Mouse (Mus musculus) myocyte (in vitro differentiated cells): Measurements from ENCODE around the gene Robo2. TPM values are rescaled to one million over a fixed set of nuclear protein-coding genes. Genes with fewer than 3 reads are reported as not detected.

Experiments used
- H3K27me3 ChIP-seq: one replicate; pipeline ENCODE4 v1.6.1; 2011; ENCODE audit not compliant: control insufficient read depth, insufficient read depth, insufficient read length
- H3K36me3 ChIP-seq: one replicate; pipeline ENCODE4 v1.6.1; 2011; ENCODE audit not compliant: control insufficient read depth, insufficient read depth
- H3K4me2 ChIP-seq: one replicate; pipeline ENCODE4 v1.6.1; 2011; ENCODE audit warnings: low read depth, control low read depth
- H3K4me3 ChIP-seq: one replicate; pipeline ENCODE4 v1.5.1; 2011; ENCODE audit warnings: mild to moderate bottlenecking, control low read depth, moderate library complexity
- H3K79me2 ChIP-seq: one replicate; pipeline ENCODE4 v1.6.1; 2011; ENCODE audit not compliant: control insufficient read depth, insufficient read depth
- H3ac ChIP-seq: one replicate; pipeline ENCODE4 v1.6.1; 2011; ENCODE audit not compliant: control insufficient read depth, insufficient read length
- CEBPB ChIP-seq: IDR thresholded peaks from 2 replicates; pipeline ENCODE4 v1.6.1; 2011; ENCODE audit warnings: mild to moderate bottlenecking, moderate library complexity; ENCODE audit not compliant: poor library complexity, insufficient read depth, severe bottlenecking
- E2F4 ChIP-seq: IDR thresholded peaks from one replicate; pipeline ENCODE4 v1.6.1; 2011; ENCODE audit warnings: mild to moderate bottlenecking, control low read depth, moderate library complexity; ENCODE audit not compliant: insufficient read depth
- MAX ChIP-seq: IDR thresholded peaks from one replicate; pipeline ENCODE4 v1.6.1; 2011; ENCODE audit warnings: low read depth, mild to moderate bottlenecking, control low read depth
- MYOD1 ChIP-seq, 3 experiments: IDR thresholded peaks; one replicate each; pipeline ENCODE4 v1.6.1; 2011; ENCODE audit warnings: control low read depth in 2 of 3, low read depth in 2 of 3, mild to moderate bottlenecking in 2 of 3, moderate library complexity in 1 of 3; ENCODE audit not compliant: insufficient read length in 2 of 3, control insufficient read depth in 1 of 3
- MYOG ChIP-seq, 3 experiments: IDR thresholded peaks; one replicate each; pipeline ENCODE4 v1.6.1; 2011; ENCODE audit warnings: control low read depth in 2 of 3, low read depth in 2 of 3, mild to moderate bottlenecking in 2 of 3; ENCODE audit not compliant: insufficient read length in 2 of 3, control insufficient read depth in 1 of 3, insufficient read depth in 1 of 3
- POLR2A ChIP-seq: IDR thresholded peaks from one replicate; pipeline ENCODE4 v1.6.1; 2011; ENCODE audit warnings: low read depth, mild to moderate bottlenecking, control low read depth, moderate library complexity; ENCODE audit not compliant: insufficient read length
- POLR2AphosphoS2 ChIP-seq: IDR thresholded peaks from one replicate; pipeline ENCODE4 v1.6.1; 2011; ENCODE audit warnings: low read depth, control low read depth; ENCODE audit not compliant: insufficient read length
- REST ChIP-seq: IDR thresholded peaks from one replicate; pipeline ENCODE4 v1.6.1; 2011; ENCODE audit warnings: mild to moderate bottlenecking, control low read depth, moderate library complexity; ENCODE audit not compliant: insufficient read depth, insufficient read length
- SRF ChIP-seq: IDR thresholded peaks from one replicate; pipeline ENCODE4 v1.6.1; 2011; ENCODE audit warnings: low read depth; ENCODE audit not compliant: control insufficient read depth, insufficient read length
- TCF12 ChIP-seq: IDR thresholded peaks from one replicate; pipeline ENCODE4 v1.6.1; 2011; ENCODE audit warnings: mild to moderate bottlenecking, control low read depth; ENCODE audit not compliant: poor library complexity, insufficient read depth, severe bottlenecking
- TCF3 ChIP-seq: IDR thresholded peaks from one replicate; pipeline ENCODE4 v1.6.1; 2011; ENCODE audit warnings: low read depth, control low read depth; ENCODE audit not compliant: insufficient read length
- USF1 ChIP-seq: IDR thresholded peaks from one replicate; pipeline ENCODE4 v1.6.1; 2011; ENCODE audit warnings: low read depth, mild to moderate bottlenecking, control low read depth, moderate library complexity
- polyA plus RNA-seq: library from polyadenylated mRNA; unstranded; fragments of >200 nt; fragmentation: generic; extraction: Trizol; gene quantifications from one replicate; pipeline ENCODE4 v1.2.1, GENCODE M21; 2012; ENCODE audit warnings: missing spikeins

The Robo2 gene
- 19.6 TPM for polyA plus RNA-seq

DNA sequence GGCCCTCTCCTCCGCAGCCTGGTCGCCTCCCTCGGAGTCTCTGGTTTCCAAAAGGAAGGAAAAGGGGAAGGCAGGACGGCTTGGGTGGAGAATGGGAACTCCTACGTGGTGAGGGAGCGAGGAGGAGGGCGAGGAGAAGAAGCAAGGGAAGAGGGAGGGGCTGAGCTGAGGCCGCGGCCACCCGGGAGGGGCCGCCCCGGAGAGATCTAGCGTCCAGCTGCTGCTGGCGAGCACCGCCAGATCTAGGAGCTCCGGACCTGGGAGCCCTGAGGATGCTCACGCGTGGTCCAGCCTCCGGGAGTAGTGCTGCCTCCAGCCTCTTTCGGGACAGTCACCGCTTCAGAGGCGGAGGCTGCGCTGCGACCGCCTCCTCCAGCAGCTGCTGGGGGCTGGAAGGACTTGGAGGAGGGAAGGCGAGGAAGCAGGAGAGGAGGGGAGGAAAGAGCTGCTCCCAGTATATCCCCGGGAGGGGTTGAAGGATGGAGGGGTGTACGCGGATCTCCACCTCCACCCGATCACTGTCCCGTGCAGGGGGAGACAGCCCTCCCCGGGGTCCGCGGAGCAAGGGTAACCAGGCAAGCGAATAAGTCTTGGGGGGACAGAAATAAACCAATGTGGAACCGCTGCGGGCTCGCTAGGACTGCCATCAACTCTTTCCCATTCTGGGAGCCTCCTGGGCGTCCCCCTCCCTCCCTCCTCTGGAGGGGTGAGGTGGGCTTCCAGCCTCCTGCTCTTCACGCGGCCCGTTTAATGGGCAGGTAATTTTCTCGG, at the start of gene Robo2:
Gene Robo2 (minus strand): TSS at position 345 of the 771 bp plus-strand sequence.
- H3K4me3 ChIP-seq: peak within 1 kb of the TSS; percentile 43
- no peaks in the 10 kb centered on the region for H3K27me3 ChIP-seq
- no peaks in the 10 kb centered on the region for H3K36me3 ChIP-seq
- TF ChIP-seq POLR2A: peak; percentile 43
- peak in 2 of 3 experiments; percentile 16 to 30 for TF ChIP-seq MYOD1 (IDR thresholded peaks at IDR 0.05; ENCODE audit: control insufficient read depth in 1 of 3, insufficient read length in 2 of 3, low read depth in 2 of 3)
- no peak for TF ChIP-seq REST
- peak; percentile 27 for TF ChIP-seq POLR2AphosphoS2
- peak in 1 of 3 experiments; percentile 49 for TF ChIP-seq MYOG (IDR thresholded peaks at IDR 0.05; ENCODE audit: control insufficient read depth in 1 of 3, insufficient read depth in 1 of 3, insufficient read length in 2 of 3, low read depth in 2 of 3)
- peak within 1 kb of the TSS; percentile 15 for H3ac ChIP-seq
- H3K79me2 ChIP-seq: no peaks in the 10 kb centered on the region
- peak within 1 kb of the TSS; percentile 86 for H3K4me2 ChIP-seq

DNA sequence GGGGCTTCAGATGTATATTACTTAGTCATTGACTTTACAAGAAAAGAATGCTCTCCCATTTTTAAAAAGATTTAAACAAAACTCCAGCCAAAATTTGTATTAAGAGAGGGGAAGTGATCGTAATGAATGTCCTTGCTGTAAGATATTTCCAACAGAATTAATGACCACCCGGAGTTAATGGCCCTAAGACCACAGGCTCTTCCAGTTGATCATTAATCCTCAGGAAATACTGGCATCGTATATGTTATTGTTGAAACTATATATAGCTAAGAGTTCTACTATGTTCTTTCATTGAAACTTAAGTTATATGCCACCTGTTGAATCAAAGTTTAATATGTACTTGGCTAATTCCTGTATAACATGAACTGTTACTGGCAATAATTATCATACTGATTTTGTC, 46.5 kb upstream of the Robo2 start:
- no peaks in the 10 kb centered on the region for H3K79me2 ChIP-seq
- no peaks in the 10 kb centered on the region for H3K27me3 ChIP-seq
- H3ac ChIP-seq: no peak overlapping the region
- TF ChIP-seq MAX: no peak
- TF ChIP-seq MYOD1 (IDR thresholded peaks at IDR 0.05; ENCODE audit: control insufficient read depth in 1 of 3, insufficient read length in 2 of 3, low read depth in 2 of 3): no peak
- no peak for TF ChIP-seq MYOG (IDR thresholded peaks at IDR 0.05; ENCODE audit: control insufficient read depth in 1 of 3, insufficient read depth in 1 of 3, insufficient read length in 2 of 3, low read depth in 2 of 3)
- TF ChIP-seq E2F4: no peak
- no peak for TF ChIP-seq REST
- TF ChIP-seq TCF3: no peak
- TF ChIP-seq POLR2A: no peak
- TF ChIP-seq USF1: no peak
- TF ChIP-seq CEBPB: no peak
- no peak for TF ChIP-seq TCF12
- no peak for TF ChIP-seq POLR2AphosphoS2
- TF ChIP-seq SRF: no peak
- no peak overlapping the region for H3K4me3 ChIP-seq
- H3K36me3 ChIP-seq: no peaks in the 10 kb centered on the region
- H3K4me2 ChIP-seq: no peak overlapping the region

DNA sequence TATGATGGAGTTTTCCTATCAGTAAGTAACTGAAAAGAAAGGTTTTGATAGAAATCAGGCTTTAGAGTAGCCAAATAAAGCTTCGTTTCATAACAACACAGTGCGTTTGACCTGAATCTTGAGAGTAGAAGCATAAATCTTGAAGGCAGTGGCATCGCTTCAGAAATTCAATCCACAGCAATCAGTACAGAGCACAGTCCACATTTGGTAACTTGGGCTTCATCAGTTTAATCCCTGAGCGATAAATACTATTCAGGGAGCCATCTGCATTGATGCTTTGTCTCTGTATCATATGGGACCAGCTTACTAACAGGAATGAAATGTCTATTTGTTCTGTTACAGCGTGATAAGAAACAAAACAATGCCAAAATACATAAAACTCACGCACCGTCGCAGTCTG, 46.1 kb upstream of the Robo2 start:
- Histone ChIP-seq H3K36me3 (no peaks in the 10 kb centered on the region), H3K4me3 (no peak overlapping the region), H3ac (no peak overlapping the region), H3K27me3 (no peaks in the 10 kb centered on the region), H3K4me2 (no peak overlapping the region), H3K79me2 (no peaks in the 10 kb centered on the region)
- TF ChIP-seq TCF12 (no peak), USF1 (no peak), REST (no peak), MYOG (IDR thresholded peaks at IDR 0.05; ENCODE audit: control insufficient read depth in 1 of 3, insufficient read depth in 1 of 3, insufficient read length in 2 of 3, low read depth in 2 of 3) (no peak), SRF (no peak), CEBPB (no peak), POLR2A (no peak), MYOD1 (IDR thresholded peaks at IDR 0.05; ENCODE audit: control insufficient read depth in 1 of 3, insufficient read length in 2 of 3, low read depth in 2 of 3) (no peak)

DNA sequence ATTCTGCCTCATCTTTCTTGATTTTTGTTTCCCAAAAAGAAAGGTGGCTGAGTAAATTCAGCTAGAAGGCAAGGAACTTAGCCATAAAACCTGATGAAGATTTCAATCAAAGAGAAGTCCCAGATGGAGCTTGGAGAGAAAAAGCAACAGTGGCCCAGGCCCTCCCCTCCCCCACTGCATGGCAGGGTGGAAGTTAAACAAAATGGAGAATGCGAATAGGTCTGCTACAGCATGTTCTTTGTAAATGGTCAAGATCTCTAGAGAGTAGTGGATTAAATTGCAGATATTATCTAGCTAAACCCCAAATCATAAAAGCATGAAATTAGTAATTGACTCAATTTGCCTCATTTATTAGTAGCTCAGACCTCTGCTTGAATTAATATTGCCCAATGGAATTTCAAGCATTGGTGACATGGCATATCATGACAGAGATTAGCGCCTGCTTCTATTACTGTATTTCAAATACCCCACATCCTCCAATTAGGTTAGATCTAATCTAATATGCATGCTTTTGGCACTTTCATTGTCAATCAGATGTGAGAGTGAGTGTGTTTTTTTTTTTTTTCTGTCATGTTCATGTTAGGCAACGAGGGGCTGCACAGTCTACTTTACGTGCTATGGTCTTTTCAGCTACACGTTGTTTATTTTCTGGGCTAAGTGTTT, 45.3 kb upstream of the Robo2 start:
- Histone ChIP-seq H3ac (no peak overlapping the region), H3K36me3 (no peaks in the 10 kb centered on the region), H3K4me3 (no peak overlapping the region), H3K4me2 (no peak overlapping the region), H3K27me3 (no peaks in the 10 kb centered on the region), H3K79me2 (no peaks in the 10 kb centered on the region)
- TF ChIP-seq POLR2AphosphoS2 (no peak), MAX (no peak), TCF3 (no peak), USF1 (no peak), TCF12 (no peak), MYOD1 (IDR thresholded peaks at IDR 0.05; ENCODE audit: control insufficient read depth in 1 of 3, insufficient read length in 2 of 3, low read depth in 2 of 3) (no peak), REST (no peak), CEBPB (no peak), POLR2A (no peak), SRF (no peak), E2F4 (no peak), MYOG (IDR thresholded peaks at IDR 0.05; ENCODE audit: control insufficient read depth in 1 of 3, insufficient read depth in 1 of 3, insufficient read length in 2 of 3, low read depth in 2 of 3) (no peak)

DNA sequence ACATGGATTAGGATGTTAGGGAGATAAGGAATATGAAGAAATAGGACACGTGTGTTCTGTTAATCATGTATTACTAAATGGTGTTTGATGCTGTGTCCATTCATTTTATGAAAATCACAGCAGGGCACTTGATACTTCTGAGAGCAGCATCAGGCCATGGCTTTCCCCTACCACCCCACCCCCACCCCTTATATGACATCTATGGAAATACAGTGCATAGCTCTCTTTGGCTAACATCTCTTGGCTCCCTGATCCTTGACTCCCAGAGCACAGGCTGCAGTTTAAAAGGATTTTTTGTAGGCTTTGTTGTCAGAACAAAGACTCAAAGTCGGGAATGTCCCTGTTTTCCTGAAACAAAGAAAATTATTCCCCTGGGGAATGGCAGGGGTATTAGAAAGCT, 43.6 kb upstream of the Robo2 start:
- no peak overlapping the region for H3K4me3 ChIP-seq
- no peaks in the 10 kb centered on the region for H3K79me2 ChIP-seq
- no peak overlapping the region for H3ac ChIP-seq
- no peak overlapping the region for H3K4me2 ChIP-seq
- H3K27me3 ChIP-seq: no peaks in the 10 kb centered on the region
- no peaks in the 10 kb centered on the region for H3K36me3 ChIP-seq
- TF ChIP-seq POLR2AphosphoS2 (no peak), SRF (no peak), MYOD1 (IDR thresholded peaks at IDR 0.05; ENCODE audit: control insufficient read depth in 1 of 3, insufficient read length in 2 of 3, low read depth in 2 of 3) (no peak), USF1 (no peak), REST (no peak), TCF3 (no peak), E2F4 (no peak), MAX (no peak), POLR2A (no peak), CEBPB (no peak), TCF12 (no peak), MYOG (IDR thresholded peaks at IDR 0.05; ENCODE audit: control insufficient read depth in 1 of 3, insufficient read depth in 1 of 3, insufficient read length in 2 of 3, low read depth in 2 of 3) (no peak)
